Mouse (Mus musculus) layer of hippocampus, adult 9-10 months (tissue): ENCODE data around the gene Arhgef19.

Experiments used
- DNase-seq: peaks from one replicate; pipeline ENCODE4 v3.0.0; 2022; ENCODE audit warnings: low spot score

Arhgef19 gene

GRCm38 (mm10) chr4:141236856-141237255 lies 2.4 kb upstream of the Arhgef19 start:
- DNase-seq = no peak

- no peak for DNase-seq
Measured at GRCm38 (mm10) chr4:141238492-141239387, 559 bp upstream of the Arhgef19 start.

- no peak for DNase-seq
Measured at GRCm38 (mm10) chr4:141240617-141241016, 1.3 kb downstream of the Arhgef19 start.

- DNase-seq = no peak
Measured at GRCm38 (mm10) chr4:141241861-141242260, 2.6 kb downstream of the Arhgef19 start.

- no peak for DNase-seq
Measured at GRCm38 (mm10) chr4:141242651-141243241, 3.4 kb downstream of the Arhgef19 start.

GRCm38 (mm10) chr4:141243636-141244035 lies 4.3 kb downstream of the Arhgef19 start:
- no peak for DNase-seq

GRCm38 (mm10) chr4:141244401-141244800 lies 5.1 kb downstream of the Arhgef19 start:
- DNase-seq = no peak

GRCm38 (mm10) chr4:141244931-141245425 lies 5.7 kb downstream of the Arhgef19 start:
- DNase-seq = peak; percentile 25

- DNase-seq = no peak
Measured at GRCm38 (mm10) chr4:141246089-141246997, 7.0 kb downstream of the Arhgef19 start.

GRCm38 (mm10) chr4:141246998-141247350 lies 7.7 kb downstream of the Arhgef19 start:
- no peak for DNase-seq

GRCm38 (mm10) chr4:141247776-141248613 lies 8.7 kb downstream of the Arhgef19 start:
- DNase-seq = no peak

GRCm38 (mm10) chr4:141248614-141248978 lies 9.3 kb downstream of the Arhgef19 start:
- DNase-seq = no peak

- DNase-seq = no peak
Measured at GRCm38 (mm10) chr4:141249383-141249782, 10.1 kb downstream of the Arhgef19 start.

GRCm38 (mm10) chr4:141251071-141251470 lies 11.8 kb downstream of the Arhgef19 start:
- no peak for DNase-seq

- DNase-seq = no peak
Measured at GRCm38 (mm10) chr4:141252641-141253040, 13.3 kb downstream of the Arhgef19 start.

- DNase-seq = no peak
Measured at GRCm38 (mm10) chr4:141254234-141254633, 14.9 kb downstream of the Arhgef19 start.

GRCm38 (mm10) chr4:141257440-141257839 lies 18.1 kb downstream of the Arhgef19 start:
- DNase-seq = no peak

- no peak for DNase-seq
Measured at GRCm38 (mm10) chr4:141259413-141259812, 20.1 kb downstream of the Arhgef19 start.

- no peak for DNase-seq
Measured at GRCm38 (mm10) chr4:141260007-141260723, 20.9 kb downstream of the Arhgef19 start.

- no peak for DNase-seq
Measured at GRCm38 (mm10) chr4:141262906-141263637, 23.8 kb downstream of the Arhgef19 start.
